Mouse (Mus musculus) T-cell, adult 2 months (primary cell): ENCODE data around the gene Kif26b.

Experiments
- DNase-seq: peaks from one replicate; pipeline ENCODE4 v3.0.0; 2022; ENCODE audit warnings: low spot score

The Kif26b gene

DNA sequence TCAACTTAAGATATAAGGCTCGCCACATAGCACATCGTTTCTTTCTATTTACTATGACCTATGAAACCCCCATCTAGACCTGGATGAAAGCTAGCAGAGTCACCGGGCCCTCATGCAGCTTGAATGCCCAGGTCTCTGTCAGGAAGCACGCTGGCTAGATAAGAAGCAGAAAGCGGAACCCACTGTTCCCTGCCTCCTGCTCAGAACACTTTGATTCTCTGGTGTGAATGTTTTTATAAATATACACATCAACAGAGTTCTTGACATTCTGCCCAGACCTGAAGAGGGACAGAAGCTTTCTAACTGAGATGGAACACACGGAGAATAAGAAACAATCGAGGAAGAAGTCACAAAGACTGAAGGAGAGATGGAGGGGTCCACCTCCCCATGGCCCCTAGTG lies 311.4 kb downstream of the Kif26b start:
- no peak for DNase-seq

DNA sequence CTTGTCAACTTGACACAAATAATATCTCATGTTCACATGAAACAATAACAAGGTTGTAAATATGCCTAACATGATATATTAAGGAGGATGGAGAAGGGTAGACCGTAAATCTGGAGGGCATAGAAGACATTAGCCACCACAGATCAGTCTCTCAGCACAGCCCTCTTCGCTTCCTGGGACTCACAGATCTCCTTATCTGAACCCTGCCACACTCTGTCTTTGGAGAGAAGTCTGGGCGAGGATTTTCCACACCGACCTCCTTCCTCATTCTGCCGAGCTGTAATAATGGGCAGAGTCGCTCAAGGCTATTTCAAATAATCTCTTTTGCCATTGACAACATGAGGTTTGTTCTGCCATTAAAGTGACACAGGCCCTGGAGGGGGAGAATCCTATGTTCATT lies 315.9 kb downstream of the Kif26b start:
- no peak for DNase-seq

DNA sequence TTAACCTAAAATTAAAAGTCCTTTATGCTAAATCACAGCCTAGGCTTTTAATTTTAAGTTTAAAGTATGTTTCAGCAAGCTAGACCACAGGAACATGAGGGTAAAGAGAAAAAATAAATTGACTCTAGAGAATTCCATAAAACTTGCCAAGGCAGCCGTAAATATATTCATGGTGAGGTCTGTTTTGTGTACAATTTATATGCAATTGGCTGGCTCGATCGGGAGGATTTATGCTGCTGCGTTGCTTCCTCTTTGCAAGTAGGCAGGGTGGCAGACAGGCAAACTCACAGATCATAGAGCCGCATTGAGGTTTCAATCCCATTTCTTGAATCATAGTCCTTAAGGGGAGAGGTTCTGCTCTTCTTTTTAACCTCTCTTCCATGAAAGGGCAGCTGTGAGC lies 318.6 kb downstream of the Kif26b start:
- DNase-seq, result no peak

DNA sequence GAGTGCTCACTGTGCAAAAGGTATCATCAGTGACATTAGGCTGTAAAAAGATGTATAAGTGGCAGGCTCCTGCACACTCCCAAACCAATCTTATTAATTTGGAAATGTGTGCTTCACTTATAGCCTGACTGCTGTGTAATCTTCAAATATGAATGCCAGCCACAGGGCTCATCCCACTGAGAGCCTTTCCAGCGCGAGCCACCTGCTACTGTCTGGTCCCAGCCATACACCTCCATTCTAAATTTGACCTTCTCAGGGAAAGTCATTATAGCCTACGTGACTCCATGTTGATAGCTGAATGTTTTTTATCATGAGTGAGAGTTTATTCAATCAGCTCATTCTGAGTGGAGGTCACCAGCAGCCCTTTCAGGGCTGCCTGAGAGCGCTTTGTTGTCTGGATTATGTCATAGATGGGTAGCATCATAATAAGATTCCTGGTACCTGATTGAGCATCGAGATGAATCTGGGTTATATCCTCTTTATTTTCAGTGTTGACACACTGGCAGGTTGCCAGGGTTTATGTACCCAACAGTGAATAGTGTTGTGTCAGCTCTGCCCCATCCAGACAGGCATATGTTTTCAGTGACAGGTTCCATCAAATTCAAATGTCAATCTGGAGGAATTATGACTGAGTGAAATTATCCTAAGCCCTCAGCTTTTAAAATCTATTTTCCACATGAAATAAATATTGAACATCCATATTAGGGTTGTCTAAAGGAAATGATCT lies 319.6 kb downstream of the Kif26b start:
- DNase-seq, result no peak

DNA sequence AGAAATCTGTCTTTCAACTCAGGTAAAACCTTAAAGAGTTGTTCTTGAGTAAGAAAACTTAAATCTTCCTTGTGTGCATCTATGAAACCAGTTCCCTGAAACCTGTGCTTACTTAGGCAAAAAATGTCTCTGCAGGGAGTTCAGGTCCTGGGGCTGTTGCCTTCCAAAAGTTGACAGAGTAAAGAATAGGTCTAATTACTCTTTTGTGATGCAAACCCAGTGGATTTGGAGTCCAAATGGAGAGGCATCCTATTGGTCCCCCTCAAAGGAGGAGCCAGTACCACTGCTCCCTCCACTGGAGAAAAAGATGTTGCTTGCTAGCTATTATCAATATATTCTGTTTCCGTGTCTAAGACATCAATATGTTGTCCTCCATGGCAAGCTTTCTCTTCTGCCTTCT lies 321.6 kb downstream of the Kif26b start:
- no peak for DNase-seq

DNA sequence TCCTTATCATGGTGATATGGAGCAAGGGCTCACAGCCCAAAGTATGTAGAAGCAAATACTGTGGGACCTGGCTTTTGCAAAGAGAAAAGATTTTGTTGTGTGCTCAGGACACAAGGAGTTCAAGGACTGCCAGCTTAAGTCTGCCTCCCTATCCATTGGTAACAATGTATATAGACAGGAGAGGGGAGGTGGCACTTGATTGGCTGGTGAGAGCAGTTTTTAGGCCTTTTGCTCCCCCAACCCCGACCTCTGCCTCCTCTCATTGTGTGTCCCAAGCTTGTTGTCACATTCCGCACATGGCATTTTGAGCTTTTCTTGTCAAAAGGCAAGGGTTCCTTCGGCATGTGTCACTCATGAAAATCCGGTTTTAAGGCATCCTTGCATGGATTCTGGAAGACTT lies 326.0 kb downstream of the Kif26b start:
- DNase-seq, result no peak

DNA sequence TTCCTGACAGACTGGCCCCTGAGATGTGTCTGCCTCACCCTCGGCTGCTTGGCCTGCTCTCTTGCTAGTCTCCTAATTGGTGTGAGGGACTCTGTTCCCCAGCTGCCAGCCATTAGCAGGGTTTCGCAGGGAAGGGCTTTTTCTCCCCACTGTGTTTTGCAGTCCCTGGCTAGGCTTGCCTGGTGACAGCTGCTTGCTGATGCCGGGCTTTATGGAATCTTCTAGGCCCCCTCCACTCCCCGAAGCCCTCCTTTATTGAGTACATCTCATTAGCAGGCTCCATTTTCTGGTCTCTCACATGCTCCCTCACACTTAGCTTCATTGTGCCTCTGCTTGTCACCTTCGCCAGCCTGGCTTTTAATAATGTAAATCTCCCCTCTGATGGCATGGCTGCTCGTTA lies 327.0 kb downstream of the Kif26b start:
- no peak for DNase-seq

DNA sequence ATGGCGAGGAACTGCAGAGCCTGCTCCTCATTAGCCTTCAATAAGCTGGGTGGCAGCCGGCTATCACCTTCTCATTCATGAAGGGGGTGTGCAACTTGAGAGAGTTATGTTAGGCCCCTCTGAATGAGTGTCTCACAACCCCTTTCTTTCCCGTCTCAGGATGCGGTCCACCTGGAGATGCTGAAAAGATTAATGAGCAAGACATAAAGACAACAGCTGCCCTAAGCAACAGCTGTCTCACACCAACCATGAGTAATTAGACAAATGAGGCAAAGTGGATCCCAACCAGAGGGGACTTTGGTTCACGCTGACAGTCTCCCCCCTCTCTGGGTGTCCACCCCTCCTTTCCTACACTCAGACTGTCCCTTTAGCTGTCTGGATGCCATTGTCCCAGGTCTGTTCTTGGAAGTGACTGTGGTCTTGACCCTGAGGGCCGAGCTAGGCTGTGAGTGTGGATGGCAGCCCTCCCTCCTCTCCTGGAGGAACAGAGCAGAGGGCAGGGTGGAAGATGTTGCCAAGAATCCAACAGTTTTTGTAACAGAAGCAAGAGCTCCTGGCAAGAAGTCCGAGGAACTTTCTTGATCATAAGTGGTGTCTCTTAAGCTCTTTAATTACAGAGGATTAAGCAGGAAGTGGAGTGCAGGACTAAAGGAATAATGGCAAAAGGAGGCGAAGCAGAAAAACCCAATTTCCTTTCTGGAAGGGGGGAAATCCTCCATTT lies 331.9 kb downstream of the Kif26b start:
- no peak for DNase-seq

DNA sequence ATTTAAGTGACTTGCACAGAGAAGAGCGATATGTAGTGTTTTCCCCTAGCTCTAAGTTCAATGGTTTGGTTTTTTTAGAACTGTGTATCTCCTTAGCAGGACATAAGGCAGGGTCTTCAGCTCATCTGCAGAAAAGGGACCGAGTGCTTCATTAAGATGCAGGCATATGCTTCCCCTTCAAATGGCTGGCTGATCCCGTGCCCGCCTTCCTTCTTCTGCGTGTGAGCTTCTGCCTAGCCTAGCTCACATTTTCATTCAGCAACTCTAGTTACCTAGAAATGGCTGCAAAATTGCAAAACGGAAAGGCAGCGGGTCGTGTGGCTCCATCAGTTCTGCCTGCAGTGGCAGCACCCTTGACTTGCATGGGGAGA lies 332.5 kb downstream of the Kif26b start:
- DNase-seq, result no peak

DNA sequence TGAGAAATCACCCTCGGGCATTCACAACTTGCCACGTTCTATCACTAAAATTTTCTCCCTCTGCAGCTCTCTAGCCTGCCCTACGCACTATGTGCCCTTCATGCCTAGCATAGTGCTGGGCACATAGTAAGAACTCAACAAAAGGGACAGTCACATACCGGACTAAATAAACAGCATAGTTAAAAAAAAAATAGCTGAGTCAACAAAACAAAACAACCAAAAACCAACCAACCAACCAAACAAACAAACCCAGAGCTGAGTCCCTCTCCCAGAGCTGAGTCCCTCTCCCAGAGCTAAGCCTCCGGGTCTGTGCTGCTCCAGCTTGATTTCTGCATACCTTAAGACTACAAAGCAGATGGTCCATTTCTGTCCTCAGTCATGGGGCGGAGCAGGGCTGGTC lies 334.8 kb downstream of the Kif26b start:
- DNase-seq, result no peak

DNA sequence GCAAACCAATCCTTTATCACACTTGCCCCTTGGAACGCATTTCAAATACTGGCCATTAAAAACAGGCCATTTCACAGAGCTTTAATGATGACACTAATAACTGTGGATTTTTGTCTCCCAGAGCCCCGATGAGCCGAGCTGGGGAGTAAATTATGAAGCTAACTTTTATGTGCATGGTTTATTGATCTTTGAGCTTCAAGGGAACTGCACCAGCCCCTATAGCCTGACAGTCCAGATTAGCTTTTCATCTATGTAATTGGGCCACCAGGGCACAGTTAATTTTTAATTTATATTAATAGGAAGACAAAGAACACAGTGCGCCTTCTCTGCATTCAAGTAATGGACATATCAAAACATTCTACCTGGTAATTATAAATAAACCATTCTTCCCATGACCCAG lies 335.4 kb downstream of the Kif26b start:
- no peak for DNase-seq

DNA sequence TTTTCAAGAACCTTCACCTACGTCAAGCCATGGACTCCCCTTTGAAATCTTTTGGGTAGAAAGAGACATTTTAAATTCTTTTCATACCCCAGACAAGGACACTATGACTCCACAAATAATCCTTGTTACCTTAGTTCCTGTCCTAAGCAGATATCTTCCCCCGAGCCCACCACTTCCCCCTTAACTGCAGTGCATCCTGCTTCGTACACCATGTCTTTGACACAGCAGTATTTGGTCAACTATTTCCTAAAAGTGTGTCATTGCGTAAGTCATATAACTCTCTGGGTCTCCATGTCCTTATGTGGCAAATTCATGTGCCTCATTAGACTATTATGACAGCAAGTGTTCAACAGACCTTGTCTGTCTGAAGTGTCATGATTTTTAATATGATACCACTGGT lies 337.8 kb downstream of the Kif26b start:
- DNase-seq, result no peak

DNA sequence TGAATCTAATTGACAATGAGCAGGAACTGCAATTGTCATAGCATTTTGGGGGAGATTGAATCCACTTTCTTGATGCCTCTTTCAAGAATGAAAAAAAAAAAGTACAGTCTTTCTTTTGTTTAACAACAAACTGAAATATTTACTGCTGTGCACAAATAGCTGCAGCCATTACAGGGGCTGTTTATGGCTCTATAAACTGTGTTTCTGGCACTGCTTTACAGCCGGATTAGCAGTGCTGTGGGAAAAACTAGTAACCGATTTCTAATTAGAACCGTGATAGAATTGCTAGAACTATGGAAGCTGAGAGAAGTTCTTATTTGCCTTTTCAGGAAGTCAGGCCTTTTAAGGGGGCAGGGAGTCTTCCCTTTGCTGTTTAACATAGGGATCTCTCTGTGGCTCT lies 342.1 kb downstream of the Kif26b start:
- DNase-seq, result no peak

DNA sequence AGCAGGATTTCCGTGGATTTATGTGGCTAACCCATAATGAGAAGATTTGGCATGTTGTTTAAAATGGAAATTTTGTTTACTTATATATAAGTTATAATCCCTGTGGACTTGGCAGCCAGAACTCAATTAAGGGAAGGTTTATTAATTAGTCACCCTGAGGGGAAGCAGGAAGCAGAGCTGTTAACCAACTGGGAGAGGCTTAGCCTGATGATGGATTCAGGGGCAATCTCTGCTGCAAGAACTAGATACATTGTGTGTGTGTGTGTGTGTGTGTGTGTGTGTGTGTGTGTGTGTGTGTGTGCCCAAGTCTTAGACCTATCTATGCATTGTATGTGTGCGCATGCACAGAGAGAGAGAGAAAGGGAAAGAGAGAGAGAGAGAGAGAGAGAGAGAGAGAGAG lies 348.0 kb downstream of the Kif26b start:
- DNase-seq, result no peak

DNA sequence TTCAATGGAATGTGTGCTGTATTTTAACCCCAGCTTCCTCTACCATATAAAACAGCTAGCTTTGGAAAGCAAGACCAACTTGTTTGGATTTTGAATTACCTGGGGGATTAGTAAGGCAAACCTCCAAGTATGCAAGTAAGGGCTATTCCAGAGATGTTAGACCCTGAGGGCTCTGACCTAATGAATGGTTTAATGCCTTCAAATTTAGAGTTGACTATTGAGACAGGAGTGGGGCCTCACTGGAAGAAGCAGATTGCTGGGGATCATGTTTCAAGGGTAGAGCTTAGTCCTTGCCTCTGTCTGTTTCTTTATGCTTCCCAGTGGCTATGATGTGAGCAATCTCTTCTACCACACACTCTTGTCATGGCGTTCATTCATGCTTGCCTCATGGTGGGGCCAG lies 349.8 kb downstream of the Kif26b start:
- no peak for DNase-seq

DNA sequence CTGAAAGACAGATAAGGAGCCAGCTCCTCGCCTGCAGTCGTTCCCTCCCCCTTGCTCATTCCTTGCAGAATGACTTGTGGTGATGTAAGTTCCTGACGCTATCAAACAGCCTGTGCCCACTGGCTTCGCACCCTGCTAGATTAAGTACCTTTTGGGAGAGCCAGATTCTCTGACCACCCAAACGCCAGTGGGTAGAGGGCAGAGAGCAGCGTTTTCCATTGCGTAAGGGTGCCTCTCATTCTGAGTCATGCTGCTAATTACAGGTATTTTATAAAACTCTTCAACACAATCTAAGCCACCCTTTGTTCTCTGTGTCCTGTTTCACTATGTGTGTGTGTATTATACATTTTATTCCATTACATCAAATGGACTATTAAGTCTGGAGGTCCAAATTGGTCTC lies 352.0 kb downstream of the Kif26b start:
- no peak for DNase-seq

DNA sequence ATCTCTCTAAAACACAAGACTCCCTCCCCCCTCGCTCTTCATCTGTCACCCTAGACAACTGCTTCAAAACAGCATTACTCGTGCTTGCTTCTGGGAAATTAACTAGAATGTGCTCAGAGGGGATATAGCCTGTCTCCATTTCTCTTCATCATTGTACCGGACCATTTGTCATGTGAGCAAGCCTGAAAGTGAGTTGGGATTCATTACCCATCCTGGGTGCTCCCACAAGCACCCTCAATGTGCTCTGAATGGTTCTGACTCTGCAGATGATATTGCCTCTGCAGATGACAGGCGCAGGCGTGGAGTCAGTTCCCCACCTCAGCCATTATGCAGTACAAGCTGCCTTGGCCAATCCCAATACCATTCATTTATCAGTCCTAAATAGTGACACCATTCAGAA lies 357.7 kb downstream of the Kif26b start:
- no peak for DNase-seq

DNA sequence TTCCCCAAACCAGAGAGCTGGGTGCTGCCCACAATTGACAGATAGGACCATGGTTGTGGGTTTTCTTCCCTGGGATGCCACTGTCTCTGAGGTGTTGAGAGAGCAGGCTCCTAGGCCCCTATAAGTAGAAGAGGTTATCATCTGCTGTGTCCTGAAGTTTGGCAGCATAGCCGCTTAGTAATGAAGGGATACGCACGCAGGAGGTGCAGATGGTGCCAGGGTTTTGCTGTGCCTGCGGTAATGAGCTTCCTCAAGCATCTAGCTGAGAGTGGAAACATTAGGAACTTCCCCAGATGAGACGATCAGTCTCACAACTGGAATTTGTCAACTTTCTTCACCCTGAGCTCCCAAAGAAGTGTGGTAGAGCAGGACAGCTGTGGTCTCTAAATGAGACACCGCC lies 363.5 kb downstream of the Kif26b start:
- DNase-seq, result no peak

DNA sequence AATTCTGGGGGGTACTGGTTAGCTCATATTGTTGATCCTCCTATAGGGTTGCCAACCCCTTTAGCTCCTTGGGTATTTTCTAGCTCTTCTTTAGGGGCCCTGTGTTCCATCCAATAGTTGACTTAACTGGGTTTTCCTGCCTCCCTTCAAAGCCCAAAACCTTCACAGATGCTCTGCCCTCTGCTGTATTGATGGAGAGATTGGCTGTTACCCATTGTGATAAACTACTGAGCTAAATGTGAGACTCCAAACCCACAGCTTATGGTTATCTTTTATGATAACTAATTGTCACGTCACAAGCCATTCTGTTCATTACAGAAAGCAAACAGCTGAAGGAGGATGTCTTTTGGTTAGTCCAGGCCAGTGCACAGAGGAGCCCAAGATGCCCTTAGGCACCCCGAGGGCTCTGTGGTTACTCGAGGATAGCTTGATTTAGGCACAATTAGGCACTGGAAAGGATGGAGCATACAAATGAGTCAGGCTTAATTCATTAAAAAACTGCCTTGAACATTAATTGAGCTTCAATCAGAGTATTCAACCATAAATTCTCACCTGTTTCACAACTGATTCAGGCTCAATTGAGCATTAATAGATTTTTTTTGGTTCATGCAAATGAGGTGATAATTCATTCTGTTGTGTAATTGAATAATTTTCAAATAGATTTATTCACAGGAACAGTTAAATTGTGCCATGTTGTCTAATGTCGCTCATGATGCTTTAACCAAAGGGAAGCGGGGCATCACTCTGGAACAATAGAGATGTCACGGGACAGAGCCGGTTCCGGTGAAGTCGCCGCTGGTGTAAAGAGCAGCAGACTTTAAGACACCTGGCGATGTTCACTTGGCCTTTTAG lies 364.5 kb downstream of the Kif26b start:
- DNase-seq, result no peak

DNA sequence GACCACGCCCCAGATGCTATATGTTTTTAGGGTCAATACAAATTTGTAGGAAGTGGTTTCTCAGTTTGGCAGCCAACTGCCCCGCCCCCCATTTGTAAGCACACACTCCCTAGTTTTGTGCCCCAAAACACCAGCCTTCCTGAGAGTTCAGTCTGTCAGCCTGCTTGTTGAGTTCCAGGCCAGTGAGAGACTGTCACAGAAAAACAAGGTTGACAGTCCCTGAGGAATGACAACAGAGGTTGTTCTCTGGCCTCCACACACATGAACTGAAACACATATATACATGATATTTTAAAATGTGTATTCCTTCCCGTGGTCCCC lies 365.1 kb downstream of the Kif26b start:
- DNase-seq, result no peak

DNA sequence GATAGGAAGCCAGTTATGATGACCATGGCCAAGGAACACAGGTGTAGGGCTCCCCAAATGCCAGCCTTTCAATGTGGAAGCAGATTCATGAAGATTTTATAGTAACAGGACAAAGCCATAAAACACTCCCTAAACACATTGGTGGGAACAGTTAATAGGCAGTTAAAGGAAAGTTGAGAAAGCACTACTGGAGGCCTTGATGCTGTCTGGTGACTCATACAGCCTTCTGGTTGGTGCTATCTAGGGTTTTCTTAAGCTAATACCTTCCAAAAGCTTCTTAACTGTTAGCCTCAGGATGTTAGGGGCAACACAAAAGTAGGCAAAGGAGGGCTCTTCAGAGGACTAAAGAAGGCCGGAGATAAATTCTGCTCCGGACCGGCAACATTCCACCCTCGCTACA lies 366.7 kb downstream of the Kif26b start:
- no peak for DNase-seq

DNA sequence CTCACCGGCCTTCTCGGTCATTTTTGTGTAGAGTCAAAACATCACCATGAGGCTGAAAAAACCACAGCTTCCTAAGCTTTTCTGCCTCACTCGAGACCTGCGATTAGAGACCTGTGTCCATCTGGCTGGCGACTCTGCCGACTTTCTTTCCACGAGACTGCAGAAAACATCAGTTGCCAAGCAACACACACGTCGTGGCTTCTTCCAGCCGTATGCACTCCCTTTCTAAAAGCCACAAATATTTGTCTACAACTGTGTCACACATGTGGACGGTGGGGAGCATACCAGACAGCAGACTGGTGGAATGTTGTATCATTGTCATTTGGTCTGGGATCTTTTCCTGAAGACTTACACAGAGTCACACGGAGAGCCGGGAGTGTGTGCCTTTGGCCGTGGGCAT lies 382.0 kb downstream of the Kif26b start:
- no peak for DNase-seq
